Mouse (Mus musculus): ENCODE results near the gene Tuft1. TPM values are rescaled to one million over a fixed set of nuclear protein-coding genes. Genes with fewer than 3 reads are reported as not detected.
A peak's percentile ranks its signal among the peaks of the same experiment; 100 is the strongest.

Gene Tuft1
- polyA plus RNA-seq, 1 experiment from 2014 or later: 7.9 TPM

DNA sequence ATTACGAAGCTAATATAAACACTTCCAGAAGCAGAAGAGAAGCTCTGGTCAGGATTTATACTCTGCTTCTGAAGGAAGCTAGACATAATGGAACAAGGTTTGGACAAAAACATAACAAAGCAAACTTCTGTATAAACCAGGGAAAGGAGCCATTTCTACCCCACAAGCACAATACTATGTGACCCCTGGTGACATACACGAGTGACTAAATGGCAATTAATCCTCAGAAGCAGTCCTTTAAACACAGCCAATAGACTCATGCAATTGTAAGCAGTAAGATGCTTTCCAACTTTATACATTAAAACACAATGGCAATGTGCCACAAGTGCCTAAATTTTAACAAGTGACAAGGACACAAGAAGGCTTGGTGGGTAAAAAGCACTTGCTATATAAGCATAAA, 91.4 kb downstream of the Tuft1 start:
- Histone ChIP-seq H3K27ac (no peak overlapping the region), H3K4me3 (no peak overlapping the region), H3K27me3 (ENCODE audit: insufficient read depth, poor library complexity, severe bottlenecking) (no peaks in the 10 kb centered on the region), H3K9me3 (no peaks in the 10 kb centered on the region), H3K36me3 (no peaks in the 10 kb centered on the region), H3K4me1 (peaks cover 10% of the 10 kb centered on the region)
- no peak for DNase-seq (ENCODE audit: low spot score)
- 73% methylated on average over 2 of the region's 2 CpGs for WGBS

DNA sequence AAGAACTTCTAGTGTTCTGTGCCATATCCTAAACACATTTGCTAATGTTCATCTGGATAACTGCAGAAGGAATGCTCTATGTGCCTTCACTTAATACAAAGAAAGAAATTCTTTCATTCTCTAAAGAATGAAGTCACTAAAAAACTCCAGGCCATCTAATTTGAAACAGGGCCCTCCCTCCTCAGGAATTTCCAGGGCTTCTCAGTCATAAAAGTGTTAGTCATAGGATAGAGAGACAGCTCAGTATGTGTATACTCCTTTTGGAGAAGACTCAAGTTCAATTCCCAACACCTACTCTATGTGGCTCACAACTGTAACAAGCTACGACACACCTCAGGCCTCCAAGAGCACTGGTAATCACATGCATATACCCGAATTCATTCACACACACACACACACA, 93.1 kb downstream of the Tuft1 start:
- WGBS: 72% methylated on average over 2 of the region's 2 CpGs
- Histone ChIP-seq H3K4me1 (peaks cover 10% of the 10 kb centered on the region), H3K4me3 (no peak overlapping the region), H3K9me3 (no peaks in the 10 kb centered on the region), H3K27ac (no peak overlapping the region), H3K27me3 (ENCODE audit: insufficient read depth, poor library complexity, severe bottlenecking) (no peaks in the 10 kb centered on the region), H3K36me3 (no peaks in the 10 kb centered on the region)
- DNase-seq (ENCODE audit: low spot score): peak; percentile 68

- peak; percentile 72 for DNase-seq (ENCODE audit: low spot score)
- H3K9me3 ChIP-seq: no peaks in the 10 kb centered on the region
- 75% methylated on average over 3 of the region's 3 CpGs for WGBS
- peaks cover 10% of the 10 kb centered on the region for H3K4me1 ChIP-seq
- H3K36me3 ChIP-seq: peaks cover under 1% of the 10 kb centered on the region; the same call in 1 of the 2 replicates
- no peak overlapping the region for H3K4me3 ChIP-seq
- no peak overlapping the region for H3K27ac ChIP-seq
- H3K27me3 ChIP-seq (ENCODE audit: insufficient read depth, poor library complexity, severe bottlenecking): no peaks in the 10 kb centered on the region
These were observed 93.5 kb downstream of the Tuft1 start for GRCm38 (mm10) chr3:94565127-94565526.

DNA sequence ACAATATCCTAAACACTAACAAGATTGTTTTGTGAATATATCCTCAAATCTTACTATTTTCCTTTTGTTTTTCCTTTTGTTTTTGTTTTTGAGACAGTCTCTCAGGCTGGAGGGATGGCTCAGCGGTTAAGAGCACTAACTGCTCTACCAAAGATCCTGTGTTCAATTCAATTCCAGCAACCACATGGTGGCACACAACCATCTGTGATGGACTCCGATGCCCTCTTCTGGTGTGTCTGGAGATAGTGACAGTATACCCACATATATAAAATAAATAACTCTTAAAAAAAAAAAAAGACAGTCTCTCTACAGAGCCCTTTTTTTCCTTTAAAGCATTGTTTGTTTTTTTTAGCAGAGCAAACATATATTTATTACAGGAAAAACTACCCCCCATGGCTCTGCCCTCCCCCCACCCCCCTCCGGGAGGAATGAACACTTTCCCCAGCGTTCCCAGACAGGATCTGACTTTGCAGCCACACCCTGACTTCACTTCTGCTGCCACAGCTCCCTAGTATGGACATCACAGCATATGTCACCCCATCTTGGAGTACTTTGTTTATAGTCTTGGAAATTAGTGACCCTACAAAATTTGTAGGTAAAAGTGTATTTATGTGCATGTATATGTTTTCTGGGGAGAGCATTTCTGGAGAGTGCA, 94.2 kb downstream of the Tuft1 start:
- WGBS: 64% methylated on average over 4 of the region's 4 CpGs
- Histone ChIP-seq H3K27me3 (ENCODE audit: insufficient read depth, poor library complexity, severe bottlenecking) (no peaks in the 10 kb centered on the region), H3K4me3 (no peak overlapping the region)

DNA sequence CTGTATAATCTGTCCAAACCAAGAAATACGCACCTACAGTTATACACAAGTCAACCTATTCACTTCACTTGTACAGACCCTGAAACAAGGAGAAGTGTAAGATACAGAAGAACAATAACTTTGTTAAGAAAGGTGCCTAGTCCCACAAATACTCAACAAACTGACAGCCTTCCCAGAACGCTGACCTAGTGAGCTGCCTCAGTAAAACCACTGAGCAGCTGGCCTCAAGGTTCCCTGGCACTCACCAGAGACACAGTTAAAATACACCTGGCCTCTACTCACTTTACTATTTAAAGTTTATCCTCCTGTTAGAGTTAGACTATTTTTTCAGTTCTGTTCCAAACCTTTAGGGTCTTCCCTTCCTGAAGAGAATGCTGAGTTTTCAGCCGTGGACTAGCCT, 95.5 kb downstream of the Tuft1 start:
- no peaks in the 10 kb centered on the region for H3K9me3 ChIP-seq
- peaks cover 10% of the 10 kb centered on the region for H3K4me1 ChIP-seq
- DNase-seq (ENCODE audit: low spot score): peak; percentile 33
- H3K27me3 ChIP-seq (ENCODE audit: insufficient read depth, poor library complexity, severe bottlenecking): no peaks in the 10 kb centered on the region
- no peak overlapping the region for H3K4me3 ChIP-seq
- peaks cover 19% of the 10 kb centered on the region for H3K36me3 ChIP-seq
- 80% methylated on average over 3 of the region's 3 CpGs for WGBS
- H3K27ac ChIP-seq: no peak overlapping the region

More for the DNA sequence above, 94.2 kb downstream of the Tuft1 start:
- peak; percentile 58 for DNase-seq (ENCODE audit: low spot score)
- no peak overlapping the region for H3K27ac ChIP-seq
- H3K9me3 ChIP-seq: no peaks in the 10 kb centered on the region
- H3K4me1 ChIP-seq: peaks cover 10% of the 10 kb centered on the region
- peaks cover 7% of the 10 kb centered on the region for H3K36me3 ChIP-seq

Other genes with a start within 250 kb of the Tuft1 start
- 9.3 and 11.1 TPM in 2 replicates for gene Tdrkh, start 245.6 kb downstream of the Tuft1 start, polyA plus RNA-seq (2016; fragmentation: Nextera tagmentation; extraction: Ambion mirVana)
- 64.6 and 67.1 TPM in 2 replicates for gene Mrpl9, start 215.6 kb downstream of the Tuft1 start, polyA plus RNA-seq (2016; fragmentation: Nextera tagmentation; extraction: Ambion mirVana)
- gene Oaz3, start 215.0 kb downstream of the Tuft1 start, polyA plus RNA-seq (2016; fragmentation: Nextera tagmentation; extraction: Ambion mirVana): 0.30 and 0.31 TPM in 2 replicates
- 1.1 and 1.2 TPM in 2 replicates for gene Celf3, start 180.6 kb downstream of the Tuft1 start, polyA plus RNA-seq (2016; fragmentation: Nextera tagmentation; extraction: Ambion mirVana)
- gene Riiad1, start 178.5 kb downstream of the Tuft1 start, polyA plus RNA-seq (2016; fragmentation: Nextera tagmentation; extraction: Ambion mirVana): 5.8 and 6.6 TPM in 2 replicates
- 32.2 and 41.3 TPM in 2 replicates for gene Snx27, start 76.2 kb downstream of the Tuft1 start, polyA plus RNA-seq (2016; fragmentation: Nextera tagmentation; extraction: Ambion mirVana)
- not detected in 2 replicates for gene Gm10972, start 15.8 kb downstream of the Tuft1 start, polyA plus RNA-seq (2016; fragmentation: Nextera tagmentation; extraction: Ambion mirVana)
- 0.68 and 0.72 TPM in 2 replicates for gene Selenbp2, start 34.7 kb upstream of the Tuft1 start, polyA plus RNA-seq (2016; fragmentation: Nextera tagmentation; extraction: Ambion mirVana)
- gene Cgn, start 127.6 kb upstream of the Tuft1 start, polyA plus RNA-seq (2016; fragmentation: Nextera tagmentation; extraction: Ambion mirVana): 3.4 and 8.0 TPM in 2 replicates
- gene Pogz, start 178.7 kb upstream of the Tuft1 start, polyA plus RNA-seq (2016; fragmentation: Nextera tagmentation; extraction: Ambion mirVana): 11.8 and 13.2 TPM in 2 replicates
- 305 and 348 TPM in 2 replicates for gene Psmb4, start 228.1 kb upstream of the Tuft1 start, polyA plus RNA-seq (2016; fragmentation: Nextera tagmentation; extraction: Ambion mirVana)

All from heart, embryonic 10.5 days (tissue).